Mouse (Mus musculus): ENCODE data around the gene Usp30. TPM values are rescaled to one million over a fixed set of nuclear protein-coding genes. Genes with fewer than 3 reads are reported as not detected.

Usp30 gene
- polyA plus RNA-seq, 1 experiment from 2014 or later: 5.5 TPM

DNA sequence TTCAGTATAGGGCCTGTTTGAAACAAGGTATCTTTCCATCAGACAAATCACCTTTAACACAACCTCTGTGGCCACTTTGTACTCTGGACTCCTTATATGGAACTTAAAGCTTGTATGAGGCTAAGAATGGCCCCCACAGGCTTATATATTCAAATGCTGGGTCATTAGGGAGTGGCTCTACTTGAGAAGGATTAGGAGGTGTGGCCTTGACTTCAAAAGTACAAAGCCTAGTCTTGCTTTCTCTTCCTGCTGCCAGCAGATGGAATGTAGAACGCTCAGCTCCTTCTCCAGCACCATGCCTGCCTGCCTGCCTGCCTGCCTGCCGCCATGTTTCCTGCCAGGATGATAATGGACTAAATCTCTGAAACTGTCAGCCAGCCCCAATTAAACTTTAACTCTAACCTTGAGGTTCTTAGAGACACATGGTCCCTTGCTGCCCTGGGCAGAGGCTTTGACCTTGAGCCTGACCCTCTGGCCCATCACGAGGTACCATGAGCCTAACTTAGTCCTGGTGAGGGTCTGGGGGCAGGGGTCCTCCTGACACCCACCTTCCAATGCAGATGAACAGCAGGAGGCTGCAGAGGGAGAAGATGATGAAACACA, 33.0 kb upstream of the Usp30 start:
- no peak overlapping the region for H3K9ac ChIP-seq (ENCODE audit: low read depth, low read length)
- TF ChIP-seq CTCF (IDR thresholded peaks at IDR 0.05; ENCODE audit: low read depth): no peak
- no peak overlapping the region for H3K4me2 ChIP-seq (replicated peaks; ENCODE audit: low read depth)
- H3K36me3 ChIP-seq (ENCODE audit: control insufficient read depth, insufficient read depth): no peaks in the 10 kb centered on the region
- ATAC-seq: no peak
- no peaks in the 10 kb centered on the region for H3K27me3 ChIP-seq (replicated peaks; ENCODE audit: control insufficient read depth, insufficient read depth, low read length)
- 80% methylated on average over 3 of the region's 3 CpGs for WGBS
- no peaks in the 10 kb centered on the region for H3K4me1 ChIP-seq (replicated peaks; ENCODE audit: control insufficient read depth, insufficient read depth, low read length)
- no peak overlapping the region for H3K4me3 ChIP-seq (ENCODE audit: low read depth, low read length)
- no peaks in the 10 kb centered on the region for H3K9me3 ChIP-seq (ENCODE audit: control insufficient read depth)
- no peak overlapping the region for H3K27ac ChIP-seq (ENCODE audit: low read depth, low read length)

DNA sequence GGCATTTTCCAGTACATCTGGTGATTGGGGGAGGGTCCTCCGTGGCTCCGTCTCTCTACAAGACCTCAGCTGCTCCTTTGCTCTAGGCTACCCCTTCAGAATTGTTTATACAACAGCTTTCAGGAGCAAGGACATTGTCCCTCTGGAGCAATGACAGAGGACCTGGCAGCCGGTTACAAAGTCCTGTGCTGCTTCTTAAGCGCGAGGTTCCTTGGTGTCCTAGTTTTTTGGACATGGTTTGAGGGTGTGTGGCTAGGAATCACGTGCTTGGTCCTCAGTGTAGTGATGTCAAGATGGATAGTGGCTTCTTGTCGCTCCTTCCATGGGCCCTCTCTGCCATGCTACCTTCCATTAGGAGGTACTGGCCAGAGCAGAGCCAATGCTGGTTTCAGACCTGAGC, 30.9 kb upstream of the Usp30 start:
- Histone ChIP-seq H3K9me3 (ENCODE audit: control insufficient read depth) (no peaks in the 10 kb centered on the region), H3K27ac (ENCODE audit: low read depth, low read length) (no peak overlapping the region), H3K4me3 (ENCODE audit: low read depth, low read length) (no peak overlapping the region), H3K4me1 (replicated peaks; ENCODE audit: control insufficient read depth, insufficient read depth, low read length) (no peaks in the 10 kb centered on the region), H3K4me2 (replicated peaks; ENCODE audit: low read depth) (no peak overlapping the region), H3K27me3 (replicated peaks; ENCODE audit: control insufficient read depth, insufficient read depth, low read length) (no peaks in the 10 kb centered on the region), H3K9ac (ENCODE audit: low read depth, low read length) (no peak overlapping the region), H3K36me3 (ENCODE audit: control insufficient read depth, insufficient read depth) (no peaks in the 10 kb centered on the region)
- no peak for ATAC-seq
- TF ChIP-seq CTCF (IDR thresholded peaks at IDR 0.05; ENCODE audit: low read depth): no peak
- 76% methylated on average over 7 of the region's 7 CpGs for WGBS

DNA sequence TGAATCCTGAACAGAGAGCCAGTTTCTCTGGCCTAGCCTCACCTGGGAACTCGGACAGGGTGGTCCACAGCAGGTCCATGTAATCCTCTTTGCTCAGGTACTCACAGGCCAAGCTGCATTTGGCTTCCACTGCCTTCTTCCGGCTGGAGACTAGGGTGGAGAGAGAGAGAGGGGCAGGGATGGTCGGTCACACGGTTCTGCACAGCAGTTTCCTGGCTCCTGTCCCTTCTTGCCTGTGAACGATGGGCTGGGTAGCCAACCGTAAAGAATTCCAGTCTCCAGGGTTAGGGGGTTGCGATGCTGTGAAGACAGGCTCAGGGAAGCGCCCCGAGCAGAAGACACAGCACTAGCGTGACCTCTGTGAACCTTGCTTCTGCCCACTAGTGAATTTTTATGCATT, 30.1 kb upstream of the Usp30 start:
- no peak for ATAC-seq
- no peaks in the 10 kb centered on the region for H3K4me1 ChIP-seq (replicated peaks; ENCODE audit: control insufficient read depth, insufficient read depth, low read length)
- no peak for TF ChIP-seq CTCF (IDR thresholded peaks at IDR 0.05; ENCODE audit: low read depth)
- no peak overlapping the region for H3K27ac ChIP-seq (ENCODE audit: low read depth, low read length)
- H3K9me3 ChIP-seq (ENCODE audit: control insufficient read depth): no peaks in the 10 kb centered on the region
- 76% methylated on average over 10 of the region's 10 CpGs for WGBS
- no peak overlapping the region for H3K4me3 ChIP-seq (ENCODE audit: low read depth, low read length)
- no peak overlapping the region for H3K4me2 ChIP-seq (replicated peaks; ENCODE audit: low read depth)
- no peak overlapping the region for H3K9ac ChIP-seq (ENCODE audit: low read depth, low read length)
- H3K36me3 ChIP-seq (ENCODE audit: control insufficient read depth, insufficient read depth): no peaks in the 10 kb centered on the region
- no peaks in the 10 kb centered on the region for H3K27me3 ChIP-seq (replicated peaks; ENCODE audit: control insufficient read depth, insufficient read depth, low read length)

DNA sequence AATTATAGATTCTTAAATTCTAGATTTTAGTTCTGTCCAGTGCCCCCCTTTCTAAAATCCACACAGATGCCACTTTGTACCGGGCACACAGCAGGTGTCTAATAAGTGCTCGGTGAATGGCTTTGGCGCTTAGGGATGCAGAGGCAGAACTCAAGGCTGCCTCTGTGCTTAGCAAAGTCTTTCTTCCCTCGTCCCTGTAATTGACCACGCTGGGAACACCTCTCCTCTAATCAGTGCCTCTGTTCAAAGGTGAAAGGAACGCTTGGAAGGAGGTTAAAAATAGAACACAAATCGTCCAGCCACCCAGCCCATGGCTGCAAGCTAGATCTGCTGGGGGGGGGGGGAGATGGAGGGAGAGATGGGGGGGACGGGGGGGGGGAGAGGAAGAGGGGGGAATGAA, 24.8 kb upstream of the Usp30 start:
- no peaks in the 10 kb centered on the region for H3K4me1 ChIP-seq (replicated peaks; ENCODE audit: control insufficient read depth, insufficient read depth, low read length)
- 16% methylated on average over 8 of the region's 8 CpGs for WGBS
- no peak overlapping the region for H3K27ac ChIP-seq (ENCODE audit: low read depth, low read length)
- no peaks in the 10 kb centered on the region for H3K27me3 ChIP-seq (replicated peaks; ENCODE audit: control insufficient read depth, insufficient read depth, low read length)
- H3K9me3 ChIP-seq (ENCODE audit: control insufficient read depth): no peaks in the 10 kb centered on the region
- no peak overlapping the region for H3K9ac ChIP-seq (ENCODE audit: low read depth, low read length)
- H3K4me2 ChIP-seq (replicated peaks; ENCODE audit: low read depth): peak overlapping the region; percentile 21; the same call in 1 of the 2 replicates
- no peaks in the 10 kb centered on the region for H3K36me3 ChIP-seq (ENCODE audit: control insufficient read depth, insufficient read depth)
- no peak for TF ChIP-seq CTCF (IDR thresholded peaks at IDR 0.05; ENCODE audit: low read depth)
- ATAC-seq: peak; percentile 25; the same call in 1 of the 2 replicates
- H3K4me3 ChIP-seq (ENCODE audit: low read depth, low read length): no peak overlapping the region

DNA sequence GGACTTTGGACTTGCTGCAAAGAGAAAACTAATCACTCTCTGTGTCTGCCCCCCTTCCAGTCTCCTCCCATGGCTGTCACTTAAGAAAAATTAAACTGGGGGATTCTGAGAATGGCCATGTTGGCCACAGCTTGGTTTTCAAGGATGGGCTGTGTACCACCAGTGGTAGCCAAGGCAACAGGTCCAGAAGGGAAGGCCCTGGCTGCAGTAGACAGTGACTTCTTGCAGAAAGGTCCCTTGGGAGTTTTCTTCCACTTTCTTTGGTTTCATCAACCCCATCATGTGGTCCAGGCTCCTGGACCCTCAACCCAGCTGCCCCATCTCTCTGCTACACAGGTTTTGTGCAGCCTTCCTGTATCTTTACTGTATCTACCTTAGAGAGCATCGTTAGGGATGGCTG, 24.4 kb upstream of the Usp30 start:
- H3K27me3 ChIP-seq (replicated peaks; ENCODE audit: control insufficient read depth, insufficient read depth, low read length): no peaks in the 10 kb centered on the region
- no peak overlapping the region for H3K9ac ChIP-seq (ENCODE audit: low read depth, low read length)
- H3K4me2 ChIP-seq (replicated peaks; ENCODE audit: low read depth): peak overlapping the region; percentile 21; the same call in 1 of the 2 replicates
- no peak overlapping the region for H3K4me3 ChIP-seq (ENCODE audit: low read depth, low read length)
- peak overlapping the region; percentile 50; the same call in 1 of the 2 replicates for H3K27ac ChIP-seq (ENCODE audit: low read depth, low read length)
- no peak for TF ChIP-seq CTCF (IDR thresholded peaks at IDR 0.05; ENCODE audit: low read depth)
- 48% methylated on average over 1 of the region's 1 CpGs for WGBS
- no peaks in the 10 kb centered on the region for H3K4me1 ChIP-seq (replicated peaks; ENCODE audit: control insufficient read depth, insufficient read depth, low read length)
- ATAC-seq: peak; percentile 3; the same call in 1 of the 2 replicates
- no peaks in the 10 kb centered on the region for H3K36me3 ChIP-seq (ENCODE audit: control insufficient read depth, insufficient read depth)
- H3K9me3 ChIP-seq (ENCODE audit: control insufficient read depth): no peaks in the 10 kb centered on the region

DNA sequence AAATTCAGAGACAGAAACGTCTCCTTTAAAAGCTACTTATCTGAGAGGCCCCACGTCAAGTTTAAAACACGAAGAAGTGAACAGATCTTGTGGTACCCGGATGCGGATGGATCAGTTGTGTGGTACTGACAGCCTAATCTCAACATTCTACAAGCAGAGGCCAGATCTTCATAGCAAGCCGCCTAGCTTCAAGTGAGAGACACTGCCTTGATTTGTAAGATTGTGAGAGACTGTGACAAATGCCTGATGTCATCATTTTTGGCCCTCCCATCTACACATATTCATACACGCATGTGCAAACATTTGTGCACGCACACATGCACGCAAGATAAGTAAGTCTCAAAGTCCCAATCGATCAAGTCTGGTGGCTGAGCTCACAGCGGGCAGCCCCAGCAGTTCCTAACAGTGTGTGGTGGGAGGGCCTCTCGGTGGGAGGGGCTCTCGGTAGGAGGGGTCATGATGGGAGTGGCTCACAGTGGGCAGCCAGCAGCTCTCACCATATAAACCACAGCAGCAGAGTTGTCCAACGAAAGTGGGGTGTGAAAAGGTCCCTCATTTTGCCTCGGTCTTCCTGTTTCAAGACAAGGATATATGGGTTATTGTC, 23.8 kb upstream of the Usp30 start:
- TF ChIP-seq CTCF (IDR thresholded peaks at IDR 0.05; ENCODE audit: low read depth): peak; percentile 55
- Histone ChIP-seq H3K27ac (ENCODE audit: low read depth, low read length) (peak overlapping the region; percentile 50; the same call in 1 of the 2 replicates), H3K4me3 (ENCODE audit: low read depth, low read length) (no peak overlapping the region), H3K9me3 (ENCODE audit: control insufficient read depth) (no peaks in the 10 kb centered on the region), H3K9ac (ENCODE audit: low read depth, low read length) (no peak overlapping the region), H3K4me1 (replicated peaks; ENCODE audit: control insufficient read depth, insufficient read depth, low read length) (no peaks in the 10 kb centered on the region), H3K36me3 (ENCODE audit: control insufficient read depth, insufficient read depth) (no peaks in the 10 kb centered on the region), H3K27me3 (replicated peaks; ENCODE audit: control insufficient read depth, insufficient read depth, low read length) (no peaks in the 10 kb centered on the region), H3K4me2 (replicated peaks; ENCODE audit: low read depth) (peak overlapping the region; percentile 21)
- ATAC-seq: peak; percentile 97
- 7% methylated on average over 15 of the region's 15 CpGs for WGBS

Data from intestine, postnatal 0 days (tissue).